Mouse (Mus musculus) spleen, adult 2 months (tissue): Measurements from ENCODE around the gene Itgb7.

Source experiments
- CTCF ChIP-seq: fragments of 200-500 bp; IDR thresholded peaks from 2 replicates; pipeline ENCODE4 v1.5.1; 2011; ENCODE audit warnings: mild to moderate bottlenecking, inconsistent platforms; ENCODE audit not compliant: insufficient read depth, insufficient read length, insufficient replicate concordance; ENCODE audit errors: extremely low read depth
- POLR2A ChIP-seq: fragments of 200-500 bp; IDR thresholded peaks from 2 replicates; pipeline ENCODE4 v1.6.1; 2011; ENCODE audit warnings: low read depth, low read length, inconsistent platforms

GRCm38 (mm10) chr15:102207351-102207750, 24.4 kb downstream of the Itgb7 start:
- TF ChIP-seq CTCF = no peak
- TF ChIP-seq POLR2A = no peak
